Mouse (Mus musculus) embryonic fibroblast, embryonic 13.5 days (primary cell): ENCODE measurements at regions not wholly inside any gene's neighbourhood (a gene's known extent, or its start where the extent isn't known, plus 50 kb on each side); places are given as distances from the start of the nearest gene placed in this dataset.

Experiments
- CTCF ChIP-seq: IDR thresholded peaks from 2 replicates; pipeline ENCODE4 v1.5.1; 2011; ENCODE audit warnings: mild to moderate bottlenecking, control low read depth, low read length, moderate library complexity, borderline replicate concordance; ENCODE audit not compliant: insufficient read depth
- POLR2A ChIP-seq: IDR thresholded peaks from 2 replicates; pipeline ENCODE4 v1.6.1; 2011; ENCODE audit warnings: low read depth, mild to moderate bottlenecking, control low read depth, low read length, moderate library complexity

DNA sequence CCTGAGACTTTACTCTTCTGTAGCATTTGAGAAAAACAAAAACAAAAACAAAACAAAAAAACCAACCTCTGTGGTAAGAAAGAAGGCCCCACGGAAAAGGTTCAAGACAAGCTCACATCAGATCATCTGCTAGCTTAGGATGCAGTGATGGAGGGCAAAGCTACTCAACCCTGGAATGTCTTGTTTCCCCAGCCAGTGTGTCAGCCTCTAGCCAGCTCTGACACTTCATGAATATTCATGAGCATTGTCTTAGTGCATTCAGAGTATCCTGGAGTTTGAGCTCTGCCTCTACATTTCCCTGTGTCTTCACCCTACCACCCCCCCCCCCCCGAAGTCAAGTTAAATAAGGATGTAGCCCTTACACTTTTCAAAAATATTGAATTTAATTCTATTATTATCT lies 66.5 kb upstream of the Sh3bp4 start:
- TF ChIP-seq CTCF (no peak), POLR2A (no peak)
